Mouse (Mus musculus): ENCODE results near the gene Hscb.
A peak's percentile ranks its signal among the peaks of the same experiment; 100 is the strongest.

Gene Hscb

GRCm38 (mm10) chr5:110831036-110831720 is 8.4 kb downstream of the Hscb start:
- no peak for DNase-seq (ENCODE audit: low read depth, low spot score)

GRCm38 (mm10) chr5:110827576-110827975 is 12.0 kb downstream of the Hscb start:
- no peak for DNase-seq (ENCODE audit: low read depth, low spot score)

- peak; percentile 25 for DNase-seq (ENCODE audit: low read depth, low spot score)
Observed at GRCm38 (mm10) chr5:110826781-110827495, 12.6 kb downstream of the Hscb start.

- no peak for DNase-seq (ENCODE audit: low read depth, low spot score)
Observed at GRCm38 (mm10) chr5:110824421-110824820, 15.2 kb downstream of the Hscb start.

- DNase-seq (ENCODE audit: low read depth, low spot score), result peak; percentile 97
Observed at GRCm38 (mm10) chr5:110809667-110810325, 29.8 kb downstream of the Hscb start, which contains the start of gene Ulk1. Gene Ulk1 (minus strand): TSS chr5:110810097.

GRCm38 (mm10) chr5:110808821-110809666 is 30.5 kb downstream of the Hscb start:
- peak; percentile 13 for DNase-seq (ENCODE audit: low read depth, low spot score)

GRCm38 (mm10) chr5:110808061-110808631 is 31.4 kb downstream of the Hscb start:
- DNase-seq (ENCODE audit: low read depth, low spot score), result peak; percentile 72

- DNase-seq (ENCODE audit: low read depth, low spot score), result no peak
Observed at GRCm38 (mm10) chr5:110807453-110807852, 32.1 kb downstream of the Hscb start.

- DNase-seq (ENCODE audit: low read depth, low spot score), result no peak
Observed at GRCm38 (mm10) chr5:110806676-110807075, 32.9 kb downstream of the Hscb start.

GRCm38 (mm10) chr5:110806154-110806553 is 33.4 kb downstream of the Hscb start:
- DNase-seq (ENCODE audit: low read depth, low spot score), result no peak

GRCm38 (mm10) chr5:110804012-110804743 is 35.4 kb downstream of the Hscb start:
- no peak for DNase-seq (ENCODE audit: low read depth, low spot score)

- DNase-seq (ENCODE audit: low read depth, low spot score), result no peak
Observed at GRCm38 (mm10) chr5:110802809-110803208, 36.8 kb downstream of the Hscb start.

GRCm38 (mm10) chr5:110802186-110802585 is 37.4 kb downstream of the Hscb start:
- no peak for DNase-seq (ENCODE audit: low read depth, low spot score)

GRCm38 (mm10) chr5:110801036-110801624 is 38.4 kb downstream of the Hscb start:
- no peak for DNase-seq (ENCODE audit: low read depth, low spot score)

GRCm38 (mm10) chr5:110797696-110798095 is 41.9 kb downstream of the Hscb start:
- DNase-seq (ENCODE audit: low read depth, low spot score), result no peak

- DNase-seq (ENCODE audit: low read depth, low spot score), result no peak
Observed at GRCm38 (mm10) chr5:110794363-110794762, 45.2 kb downstream of the Hscb start.

- DNase-seq (ENCODE audit: low read depth, low spot score), result peak; percentile 43
Observed at GRCm38 (mm10) chr5:110788684-110789083, 50.9 kb downstream of the Hscb start.

GRCm38 (mm10) chr5:110786081-110786835 is 53.3 kb downstream of the Hscb start:
- no peak for DNase-seq (ENCODE audit: low read depth, low spot score)

- no peak for DNase-seq (ENCODE audit: low read depth, low spot score)
Observed at GRCm38 (mm10) chr5:110783150-110783549, 56.4 kb downstream of the Hscb start.

Data from forelimb bud, embryonic 11.5 days (tissue).